Mouse (Mus musculus) kidney, embryonic 14.5 days (tissue): ENCODE measurements around the gene Slc35c2. TPM values are rescaled to one million over a fixed set of nuclear protein-coding genes. Genes with fewer than 3 reads are reported as not detected.
A peak's percentile ranks its signal among the peaks of the same experiment; 100 is the strongest.

Experiments
- ATAC-seq: fragments of 200-750 bp; cut with Nextera tagmentation; 2 replicates; pipeline ENCODE4 v1.8.0; 2017; ENCODE audit warnings: moderate number of reproducible peaks, mild to moderate bottlenecking, moderate TSS enrichment, moderate library complexity; ENCODE audit not compliant: low FRiP score, low TSS enrichment
- H3K27ac ChIP-seq: fragments of 300-500 bp; sonication (generic); 2 replicates; pipeline ENCODE4 v1.5.1; 2014; ENCODE audit warnings: low read depth, mild to moderate bottlenecking, low read length, moderate library complexity, mixed read lengths
- H3K27me3 ChIP-seq: fragments of 300-500 bp; sonication (generic); 2 replicates; pipeline ENCODE4 v1.6.1; 2014; ENCODE audit warnings: mild to moderate bottlenecking, low read length; ENCODE audit not compliant: control insufficient read depth, insufficient read depth
- H3K36me3 ChIP-seq: fragments of 300-500 bp; sonication (generic); 2 replicates; pipeline ENCODE4 v1.6.1; 2014; ENCODE audit warnings: low read length, mixed read lengths; ENCODE audit not compliant: control insufficient read depth, insufficient read depth
- H3K4me1 ChIP-seq: fragments of 300-500 bp; sonication (generic); 2 replicates; pipeline ENCODE4 v1.6.1; 2014; ENCODE audit warnings: low read length, mixed read lengths; ENCODE audit not compliant: control insufficient read depth, insufficient read depth
- H3K4me2 ChIP-seq: fragments of 300-500 bp; sonication (generic); replicated peaks from 2 replicates; pipeline ENCODE4 v1.6.1; 2014; ENCODE audit warnings: low read depth, mild to moderate bottlenecking, low read length
- H3K4me3 ChIP-seq: fragments of 300-500 bp; sonication (generic); 2 replicates; pipeline ENCODE4 v1.5.1; 2014; ENCODE audit warnings: mild to moderate bottlenecking, low read length
- H3K9ac ChIP-seq: fragments of 300-500 bp; sonication (generic); 2 replicates; pipeline ENCODE4 v1.6.1; 2014; ENCODE audit warnings: low read depth, mild to moderate bottlenecking, low read length, moderate library complexity
- H3K9me3 ChIP-seq: fragments of 300-500 bp; sonication (generic); 2 replicates; pipeline ENCODE4 v1.6.1; 2016; ENCODE audit warnings: low read length; ENCODE audit not compliant: control insufficient read depth
- WGBS: fragments of 180-500 bp; shearing (Covaris S2); extraction: QIAGEN DNeasy Blood & Tissue Kit; methylation state at CpG from one replicate; pipeline ENCODE4 v1.1.7; 2014; 5-methylcytosine and 5-hydroxymethylcytosine counted together
- polyA plus RNA-seq: library from polyadenylated mRNA; unstranded; fragments of >200 nt; fragmentation: Nextera tagmentation; extraction: Ambion mirVana; gene quantifications from 2 replicates; pipeline ENCODE4 v1.2.1, GENCODE M21; 2014

Gene Slc35c2
- polyA plus RNA-seq = 35.4 and 54.1 TPM in 2 replicates

DNA sequence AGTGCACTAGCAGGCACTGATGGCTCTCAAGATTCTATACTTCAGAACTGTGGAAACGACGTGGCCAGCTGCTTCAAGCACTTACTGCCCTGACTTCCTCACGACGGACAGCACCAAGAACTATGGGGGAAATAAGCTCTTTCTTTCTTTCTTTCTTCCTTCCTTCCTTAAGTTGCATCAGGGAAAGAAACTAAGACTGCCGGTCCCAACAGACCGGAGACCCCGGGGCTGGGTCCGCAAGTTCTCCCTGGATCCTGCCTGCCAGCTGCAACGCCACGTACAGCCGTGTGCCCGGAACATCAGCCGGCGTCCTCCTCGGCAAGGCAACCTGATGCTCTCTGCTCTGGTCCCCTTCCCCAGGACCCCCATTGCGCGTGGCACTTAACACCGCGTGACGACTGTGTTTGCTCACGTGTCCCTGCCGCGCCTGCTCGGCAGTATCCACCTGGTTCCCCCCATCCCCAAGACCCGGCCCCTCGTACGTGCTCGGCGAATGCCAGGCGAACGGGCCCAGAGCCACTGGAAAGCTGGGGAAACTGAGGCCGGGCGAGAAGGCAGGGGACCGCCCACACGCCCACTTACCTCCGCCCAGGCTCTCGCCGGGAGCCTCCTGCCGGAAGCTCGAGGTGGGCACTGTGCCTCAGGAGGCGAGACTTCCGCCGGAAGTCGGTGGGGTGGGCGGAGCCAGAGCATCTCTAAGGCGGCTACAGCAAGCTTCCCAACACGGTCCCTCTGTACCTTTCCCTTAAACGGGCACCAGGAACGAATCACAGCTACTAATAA, at the start of gene Slc35c2:
Gene Slc35c2 (minus strand): TSS at position 668 of the 783 bp plus-strand sequence.
- Histone ChIP-seq H3K27me3 (no peaks in the 10 kb centered on the region), H3K36me3 (peaks cover 31% of the 10 kb centered on the region), H3K27ac (peak within 1 kb of the TSS; percentile 6), H3K4me3 (peak within 1 kb of the TSS; percentile 73), H3K4me1 (peaks cover 17% of the 10 kb centered on the region), H3K4me2 (peak within 1 kb of the TSS; percentile 95), H3K9me3 (no peaks in the 10 kb centered on the region), H3K9ac (peak within 1 kb of the TSS; percentile 65)
- ATAC-seq = peak; percentile 88
- WGBS = under 1% methylated on average over 49 of the region's 49 CpGs

- H3K4me3 ChIP-seq = no peak overlapping the region
- H3K27ac ChIP-seq = no peak overlapping the region
- WGBS = 31% methylated on average over 3 of the region's 3 CpGs
- ATAC-seq = no peak
- H3K36me3 ChIP-seq = no peaks in the 10 kb centered on the region
- H3K4me1 ChIP-seq = 0 out of 2 replicates have a peak, but pooled peaks cover 5% of the 10 kb centered on the region
- peaks cover 3% of the 10 kb centered on the region; the same call in 1 of the 2 replicates for H3K27me3 ChIP-seq
- H3K9ac ChIP-seq = no peak overlapping the region
- H3K4me2 ChIP-seq = no peak overlapping the region
- H3K9me3 ChIP-seq = no peaks in the 10 kb centered on the region
These were observed 49.5 kb upstream of the Slc35c2 start for GRCm38 (mm10) chr2:165337191-165337590.

DNA sequence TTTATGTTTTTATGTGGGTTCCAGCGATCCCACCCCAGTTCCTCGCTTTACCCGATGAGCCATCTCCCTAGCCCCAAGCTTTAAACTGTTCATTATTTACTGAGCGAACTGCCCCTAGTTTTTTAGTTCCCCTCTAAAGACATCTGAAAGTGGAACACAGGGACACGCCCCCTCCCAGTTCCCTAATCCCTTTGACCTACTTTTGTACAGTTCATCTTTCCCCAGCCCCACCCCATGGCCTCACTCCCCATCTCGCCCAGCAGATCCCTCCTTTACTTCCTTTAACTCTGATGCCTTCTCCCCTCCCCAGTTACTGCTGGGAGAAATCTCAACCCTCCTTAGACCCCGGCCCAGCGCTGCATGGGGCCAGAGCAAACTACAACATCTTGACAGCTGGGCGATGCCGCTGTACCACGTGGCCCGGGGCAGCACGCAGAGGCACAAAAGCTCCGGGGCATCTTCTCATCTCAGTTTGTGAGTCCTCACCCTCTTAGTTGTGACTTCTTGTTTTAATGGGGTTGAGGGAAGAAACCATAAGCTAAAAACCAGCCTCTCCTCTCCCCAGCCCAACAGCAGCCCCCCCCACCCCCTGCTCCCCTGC, 45.0 kb upstream of the Slc35c2 start:
- H3K4me1 ChIP-seq = 0 out of 2 replicates have a peak, but pooled peaks cover 5% of the 10 kb centered on the region
- no peak overlapping the region for H3K27ac ChIP-seq
- no peak for ATAC-seq
- H3K9ac ChIP-seq = no peak overlapping the region
- H3K4me3 ChIP-seq = no peak overlapping the region
- no peak overlapping the region for H3K4me2 ChIP-seq
- H3K36me3 ChIP-seq = no peaks in the 10 kb centered on the region
- no peaks in the 10 kb centered on the region for H3K27me3 ChIP-seq
- WGBS = 65% methylated on average over 14 of the region's 14 CpGs
- 0 out of 2 replicates have a peak, but pooled peaks cover 3% of the 10 kb centered on the region for H3K9me3 ChIP-seq

DNA sequence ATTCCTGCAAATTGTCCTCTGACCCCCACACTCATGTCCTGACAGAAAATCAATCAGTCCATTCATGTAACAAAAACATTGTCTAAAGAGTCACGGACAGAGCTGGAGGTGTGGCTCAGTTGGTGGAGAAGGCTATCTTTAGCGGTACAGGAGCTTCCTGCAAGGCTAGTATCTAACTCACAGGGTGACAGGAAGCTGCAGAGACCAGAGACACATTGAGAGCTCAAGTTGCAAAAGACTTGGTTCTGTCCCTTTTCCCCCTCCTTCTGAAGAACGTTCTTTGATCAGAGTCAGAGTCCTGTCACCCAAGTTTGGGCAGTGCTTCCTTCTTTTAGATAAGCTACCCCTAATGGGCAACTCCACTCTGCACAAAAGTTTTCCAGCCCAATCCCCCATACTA, 42.0 kb upstream of the Slc35c2 start:
- H3K4me1 ChIP-seq = peaks cover 15% of the 10 kb centered on the region
- H3K4me3 ChIP-seq = no peak overlapping the region
- H3K27me3 ChIP-seq = no peaks in the 10 kb centered on the region
- no peak overlapping the region for H3K27ac ChIP-seq
- 31% methylated on average over 3 of the region's 3 CpGs for WGBS
- no peaks in the 10 kb centered on the region for H3K36me3 ChIP-seq
- no peak overlapping the region for H3K4me2 ChIP-seq
- H3K9me3 ChIP-seq = 0 out of 2 replicates have a peak, but pooled peaks cover 3% of the 10 kb centered on the region
- no peak for ATAC-seq
- no peak overlapping the region for H3K9ac ChIP-seq

DNA sequence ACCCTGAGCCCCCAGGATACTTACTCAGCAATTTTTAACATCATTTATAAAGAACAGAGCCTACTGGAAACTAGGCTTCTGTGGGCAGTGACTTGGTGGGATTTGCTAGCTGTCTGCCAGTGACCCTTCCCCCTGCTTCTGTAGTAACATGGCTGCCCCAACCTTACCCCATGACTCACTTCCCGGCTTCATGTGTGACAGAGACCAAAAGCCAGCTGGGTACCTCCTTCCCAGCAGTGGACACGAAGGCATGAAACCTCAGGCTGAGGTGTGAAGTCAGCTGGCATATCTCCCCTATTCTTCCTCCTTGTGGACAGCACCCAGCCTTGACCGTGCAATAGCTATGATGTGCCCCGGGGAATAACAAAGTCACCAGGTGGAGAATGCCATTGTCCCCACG, 41.1 kb upstream of the Slc35c2 start:
- H3K27me3 ChIP-seq = no peaks in the 10 kb centered on the region
- H3K4me3 ChIP-seq = no peak overlapping the region
- WGBS = 73% methylated on average over 5 of the region's 5 CpGs
- 0 out of 2 replicates have a peak, but pooled peaks cover 3% of the 10 kb centered on the region for H3K9me3 ChIP-seq
- H3K4me2 ChIP-seq = no peak overlapping the region
- H3K9ac ChIP-seq = no peak overlapping the region
- no peak for ATAC-seq
- H3K27ac ChIP-seq = no peak overlapping the region
- H3K36me3 ChIP-seq = no peaks in the 10 kb centered on the region
- peaks cover 25% of the 10 kb centered on the region for H3K4me1 ChIP-seq

DNA sequence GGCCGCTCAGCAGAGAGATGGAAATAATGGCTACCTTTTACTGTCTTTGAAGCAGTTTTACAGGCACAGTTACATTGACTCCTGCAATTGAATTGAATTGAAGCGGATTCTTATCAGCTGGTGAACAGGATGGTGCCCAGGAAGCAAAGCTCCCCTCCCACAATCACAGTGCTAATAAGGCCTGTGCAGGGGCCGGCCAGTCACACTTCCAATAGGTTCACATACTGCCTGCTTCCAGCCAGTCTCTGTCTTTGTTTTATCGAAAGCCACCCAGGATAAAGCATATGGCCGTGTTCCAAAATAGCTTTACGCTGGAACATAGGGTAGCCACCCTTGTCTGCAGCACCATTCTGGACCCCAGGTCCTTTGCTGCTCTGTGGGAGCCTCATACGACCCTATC, 39.7 kb upstream of the Slc35c2 start:
- no peak for ATAC-seq
- Histone ChIP-seq H3K4me1 (peaks cover 34% of the 10 kb centered on the region), H3K9me3 (0 out of 2 replicates have a peak, but pooled peaks cover 3% of the 10 kb centered on the region), H3K36me3 (no peaks in the 10 kb centered on the region), H3K27ac (no peak overlapping the region), H3K27me3 (no peaks in the 10 kb centered on the region), H3K4me2 (peak overlapping the region; percentile 48), H3K9ac (no peak overlapping the region), H3K4me3 (peak overlapping the region; percentile 96; the same call in 1 of the 2 replicates)
- WGBS = 46% methylated on average over 7 of the region's 7 CpGs

DNA sequence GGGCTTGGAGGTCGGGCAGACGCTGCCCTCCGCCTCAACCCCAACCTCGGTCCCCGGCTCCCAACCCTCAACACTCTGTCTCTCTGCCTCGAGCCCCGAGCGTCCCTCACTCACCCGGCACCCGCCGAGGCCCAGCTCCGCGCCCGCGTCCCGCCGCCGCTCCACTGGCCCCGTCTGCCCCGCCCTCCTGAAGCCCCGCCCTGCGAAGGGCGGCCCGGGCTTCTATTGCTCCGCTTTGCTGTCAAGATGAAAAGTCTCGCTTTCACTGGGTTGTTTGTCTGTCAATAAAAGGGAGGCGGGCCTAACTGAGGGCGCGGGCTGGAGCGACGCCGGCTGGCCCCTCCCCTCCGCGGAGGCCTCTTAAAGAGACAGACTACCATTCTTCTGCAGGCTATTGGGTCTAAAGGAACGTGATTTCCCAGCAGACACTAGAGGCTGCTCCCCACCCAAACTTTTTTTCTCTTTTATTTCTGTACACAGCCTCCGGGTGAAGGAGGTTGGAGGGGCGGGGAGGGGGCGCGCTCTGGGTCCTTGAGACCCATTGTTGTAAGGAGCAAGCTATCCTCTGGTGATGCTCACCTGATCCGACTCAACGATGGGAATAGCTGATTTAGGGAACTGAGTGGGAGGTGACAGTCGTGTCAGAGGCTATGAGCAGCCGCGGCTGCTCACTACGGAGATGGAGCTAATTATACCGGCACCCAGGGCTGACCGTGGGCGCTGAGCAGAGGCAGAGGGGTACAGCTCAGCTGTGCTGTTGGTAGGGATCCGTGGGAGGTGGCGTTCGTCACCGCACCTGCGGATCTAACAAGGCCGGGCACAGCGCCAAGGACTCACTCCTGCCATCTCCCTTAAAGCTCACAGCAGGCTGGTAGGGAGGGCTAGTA, 38.9 kb upstream of the Slc35c2 start, which contains the start of gene Elmo2:
Gene Elmo2 (minus strand): TSS at position 176 of the 887 bp plus-strand sequence.
- Histone ChIP-seq H3K36me3 (no peaks in the 10 kb centered on the region; the same call in 1 of the 2 replicates), H3K27me3 (no peaks in the 10 kb centered on the region), H3K9ac (peak within 1 kb of the TSS; percentile 91), H3K9me3 (0 out of 2 replicates have a peak, but pooled peaks cover 3% of the 10 kb centered on the region), H3K4me1 (peaks cover 41% of the 10 kb centered on the region), H3K4me2 (peak within 1 kb of the TSS; percentile 81), H3K27ac (peak within 1 kb of the TSS; percentile 69; the same call in 1 of the 2 replicates), H3K4me3 (peak within 1 kb of the TSS; percentile 96)
- under 1% methylated on average over 55 of the region's 55 CpGs for WGBS
- ATAC-seq = peak; percentile 98

DNA sequence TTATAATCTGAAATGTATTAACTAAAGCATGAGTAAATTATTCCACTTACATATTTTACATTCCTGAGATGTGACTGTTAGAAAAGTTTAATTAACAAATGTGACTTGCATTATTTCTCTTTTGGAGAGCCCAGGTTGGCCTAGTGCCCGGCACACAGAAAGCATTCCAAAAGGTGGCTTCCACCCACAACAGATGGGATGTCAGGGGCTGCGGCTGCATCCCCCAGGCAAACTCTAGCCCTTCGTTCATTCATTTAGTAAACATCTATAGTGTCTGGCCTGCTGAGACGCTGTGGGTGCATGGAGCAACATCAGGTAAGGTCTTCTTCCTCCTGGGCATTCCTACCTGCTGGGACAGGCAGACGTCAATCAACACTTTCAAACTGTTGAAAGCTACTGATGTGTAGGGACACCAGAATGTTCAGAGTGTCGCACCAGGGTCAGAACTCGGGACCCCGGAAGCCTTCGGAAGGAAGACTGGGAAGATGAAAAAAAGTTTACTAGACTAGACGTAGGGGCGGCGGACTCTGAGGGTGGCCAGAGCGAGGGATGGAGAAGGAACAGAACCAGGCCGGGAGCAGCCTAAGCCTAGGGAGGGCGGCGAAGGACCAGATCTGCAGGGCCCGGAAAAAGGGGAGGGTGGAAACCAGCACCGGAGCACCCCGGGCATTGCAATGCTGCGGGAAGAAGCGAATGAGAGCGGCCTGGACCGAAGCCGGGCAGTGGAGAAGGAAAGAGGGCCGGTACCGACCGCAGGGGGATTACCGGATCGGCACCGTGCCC, 38.0 kb upstream of the Slc35c2 start:
- Histone ChIP-seq H3K4me1 (peaks cover 48% of the 10 kb centered on the region), H3K27ac (peak overlapping the region; percentile 69; the same call in 1 of the 2 replicates), H3K27me3 (no peaks in the 10 kb centered on the region), H3K9me3 (no peaks in the 10 kb centered on the region), H3K9ac (peak overlapping the region; percentile 91), H3K4me2 (peak overlapping the region; percentile 81), H3K36me3 (no peaks in the 10 kb centered on the region; the same call in 1 of the 2 replicates), H3K4me3 (peak overlapping the region; percentile 96)
- WGBS = under 1% methylated on average over 24 of the region's 30 CpGs
- ATAC-seq = peak; percentile 33
